Mouse (Mus musculus) c-Kit-positive CD71-negative TER-119-negative erythroid progenitor cells, embryonic 14.5 days (primary cell): Measurements from ENCODE around the gene Taf6.
"Not testable (repeated sequence)": the region's sequence is repeated elsewhere in the genome, so short reads cannot be mapped to it uniquely, and the experiment has no call there.

Experiments
- DNase-seq: peaks from one replicate; pipeline ENCODE4 v3.0.0-alpha.2; 2013; ENCODE audit warnings: low read depth

The Taf6 gene

GRCm38 (mm10) chr5:138186950-138187638 lies at the start of gene Taf6, which contains the start of gene Cnpy4:
Gene Taf6 (minus strand): TSS chr5:138187451.
Gene Cnpy4 (plus strand): TSS chr5:138187485.
- peak; percentile 73 for DNase-seq

- no peak for DNase-seq
Observed at GRCm38 (mm10) chr5:138234224-138234623, 47.0 kb upstream of the Taf6 start.

DNA sequence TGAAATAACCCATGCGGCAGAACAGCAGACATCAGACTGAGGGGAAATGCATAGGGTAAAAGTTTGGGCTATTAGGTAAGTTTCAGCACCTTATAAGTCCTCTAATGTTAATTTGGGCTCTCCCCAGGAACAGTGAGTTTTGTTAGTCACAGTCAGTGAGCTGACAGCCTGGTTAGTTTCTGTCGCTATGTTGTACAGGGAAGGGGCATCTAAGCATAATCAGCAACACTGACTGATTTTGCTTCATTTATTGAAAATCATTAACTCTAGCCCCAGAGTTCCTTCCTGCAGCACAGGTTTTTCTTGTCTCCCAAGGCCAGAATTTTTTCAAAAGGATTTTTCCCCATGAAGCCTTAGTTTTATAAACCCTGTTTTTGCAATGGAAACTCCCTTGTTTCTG lies 46.5 kb upstream of the Taf6 start:
- DNase-seq, result no peak

DNA sequence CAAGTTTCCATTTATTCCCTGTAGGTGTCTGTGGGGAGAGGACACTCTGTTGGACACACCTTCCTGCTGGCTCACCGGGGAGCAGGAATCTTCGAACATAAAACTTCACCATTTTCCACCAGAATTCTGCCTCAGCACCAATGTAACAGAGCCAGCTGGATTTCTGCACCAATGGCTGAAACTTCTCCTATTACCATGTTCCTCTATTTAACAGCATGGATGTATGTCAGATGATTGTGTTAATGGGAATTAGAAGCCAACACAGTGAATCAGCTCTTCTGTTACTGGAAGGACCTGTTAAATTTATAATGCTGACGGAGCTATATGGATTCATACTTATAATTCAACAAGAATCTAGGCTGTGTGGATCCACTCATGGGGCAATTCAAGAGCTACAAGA lies 42.3 kb upstream of the Taf6 start:
- DNase-seq, result no peak

DNA sequence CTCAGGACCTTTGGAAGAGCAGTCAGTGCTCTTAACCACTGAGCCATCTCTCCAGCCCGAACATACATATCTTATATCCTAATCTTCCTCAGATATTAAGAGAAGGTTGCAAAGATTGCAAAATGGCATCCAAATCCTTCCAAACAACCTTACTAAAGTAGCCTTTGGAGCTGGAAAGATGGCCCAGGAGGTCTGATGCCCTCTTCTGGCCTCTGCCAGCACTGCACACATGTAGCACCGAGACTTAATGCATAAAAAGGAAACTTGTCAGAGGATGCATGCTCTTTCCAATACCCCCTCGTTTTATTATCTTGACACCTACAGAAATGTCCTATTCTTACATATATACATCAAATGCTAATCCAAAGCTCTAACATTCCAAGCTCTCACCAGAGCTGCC lies 40.8 kb upstream of the Taf6 start:
- peak; percentile 44 for DNase-seq

DNA sequence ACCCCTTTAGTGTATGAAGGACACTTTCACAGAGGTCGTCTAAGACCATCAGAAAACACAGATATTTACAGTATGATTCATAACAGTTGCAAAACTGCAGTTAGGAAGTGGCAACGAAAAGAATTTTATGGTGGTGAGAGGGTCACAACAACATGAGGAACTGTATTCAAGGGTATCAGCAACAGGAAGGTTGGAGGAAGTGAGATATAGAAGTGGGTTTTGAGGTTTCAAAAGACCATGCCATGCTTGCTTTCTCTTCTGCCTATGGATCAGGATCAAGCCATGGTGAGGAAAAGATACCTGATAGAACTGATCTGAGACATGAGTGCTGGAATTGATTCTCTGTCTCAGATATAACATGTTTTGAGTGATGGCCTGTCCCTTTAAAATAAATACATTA lies 40.1 kb upstream of the Taf6 start:
- peak; percentile 71 for DNase-seq

DNA sequence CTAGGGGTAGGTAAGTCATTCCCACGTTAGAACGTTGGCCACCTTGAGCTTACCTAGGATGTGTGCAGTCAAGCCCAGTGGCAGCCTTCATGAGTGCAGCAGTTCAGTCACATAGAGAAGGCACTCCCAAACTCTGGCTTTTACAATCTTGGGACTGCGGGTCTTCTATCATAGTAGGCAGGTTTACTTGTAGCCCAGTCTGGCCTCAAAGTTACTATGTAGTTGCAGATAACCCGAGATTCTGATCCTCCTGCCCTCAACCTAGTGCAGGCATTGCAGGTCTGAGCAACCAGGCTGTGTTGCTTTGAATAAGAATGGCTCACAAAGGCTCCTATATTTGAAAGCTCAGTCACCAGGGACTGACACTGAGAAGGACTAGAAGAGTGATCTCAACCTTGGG lies 39.2 kb upstream of the Taf6 start:
- no peak for DNase-seq

GRCm38 (mm10) chr5:138225700-138226099 lies 38.4 kb upstream of the Taf6 start, which contains the start of gene Nxpe5:
Gene Nxpe5 (plus strand): TSS chr5:138225898.
- no peak for DNase-seq

DNA sequence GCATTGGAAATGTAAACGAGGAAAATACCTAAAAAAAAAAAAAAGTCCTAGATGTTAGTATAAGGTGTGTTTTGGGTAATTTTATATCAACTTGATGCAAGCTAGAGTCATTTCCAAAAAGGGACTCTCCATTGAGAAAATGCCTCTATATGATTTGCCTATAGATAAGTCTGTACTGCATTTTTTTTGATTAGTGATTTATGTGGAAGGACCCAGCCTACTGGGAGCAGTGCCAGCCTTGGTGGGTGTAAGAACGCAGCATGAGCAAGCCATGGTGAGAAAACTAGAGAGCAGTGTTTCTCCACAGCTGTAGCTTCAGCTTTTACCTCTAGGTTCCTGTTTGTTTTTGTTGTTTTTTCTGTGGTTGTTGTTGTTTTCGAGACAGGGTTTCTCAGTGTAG lies 36.0 kb upstream of the Taf6 start:
- no peak for DNase-seq

GRCm38 (mm10) chr5:138222111-138222510 lies 34.9 kb upstream of the Taf6 start:
- DNase-seq, result peak; percentile 91

GRCm38 (mm10) chr5:138219864-138220263 lies 32.6 kb upstream of the Taf6 start:
- DNase-seq, result no peak

DNA sequence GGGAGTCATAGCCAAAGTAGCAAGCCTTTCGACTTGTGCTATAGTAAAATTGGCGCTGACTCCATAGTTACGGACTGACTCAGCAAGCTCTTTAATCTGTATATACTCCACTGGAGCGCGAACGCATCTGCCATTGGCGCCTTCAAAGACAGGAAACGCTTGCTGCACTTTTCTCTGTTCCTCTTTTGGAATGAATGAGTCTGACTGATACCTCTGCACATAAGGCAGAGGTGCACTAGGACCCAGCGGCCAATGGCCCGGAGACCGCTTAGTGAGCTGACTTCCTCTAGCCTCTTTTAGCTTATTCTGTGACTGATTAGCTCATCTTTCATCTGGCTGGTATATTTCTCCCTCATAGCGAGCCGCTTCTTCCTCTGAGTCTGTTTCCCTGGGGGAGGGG lies 29.4 kb upstream of the Taf6 start:
- DNase-seq, result not testable (repeated sequence)

- no peak for DNase-seq
Observed at GRCm38 (mm10) chr5:138207873-138208272, 20.6 kb upstream of the Taf6 start.

GRCm38 (mm10) chr5:138207253-138207652 lies 20.0 kb upstream of the Taf6 start:
- DNase-seq, result no peak

DNA sequence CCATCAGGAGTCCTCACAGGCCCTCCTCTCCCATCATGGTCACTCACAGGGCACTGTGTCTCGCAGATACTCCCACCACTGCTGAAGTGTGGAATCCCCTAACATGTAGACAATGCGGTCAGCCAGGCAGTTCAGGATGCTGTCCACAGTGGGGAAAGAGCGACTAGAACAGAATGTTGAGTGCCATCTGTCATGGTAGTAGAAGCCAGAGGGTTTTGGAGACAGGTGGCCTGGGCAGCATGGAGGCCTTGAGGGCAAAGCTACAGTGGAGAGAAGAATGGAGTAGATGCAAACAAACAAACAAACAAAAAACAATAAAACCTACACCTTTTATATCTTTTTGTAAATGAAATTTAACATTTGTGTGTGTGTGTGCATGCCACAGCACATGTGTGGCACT lies 14.8 kb upstream of the Taf6 start:
- DNase-seq, result no peak

DNA sequence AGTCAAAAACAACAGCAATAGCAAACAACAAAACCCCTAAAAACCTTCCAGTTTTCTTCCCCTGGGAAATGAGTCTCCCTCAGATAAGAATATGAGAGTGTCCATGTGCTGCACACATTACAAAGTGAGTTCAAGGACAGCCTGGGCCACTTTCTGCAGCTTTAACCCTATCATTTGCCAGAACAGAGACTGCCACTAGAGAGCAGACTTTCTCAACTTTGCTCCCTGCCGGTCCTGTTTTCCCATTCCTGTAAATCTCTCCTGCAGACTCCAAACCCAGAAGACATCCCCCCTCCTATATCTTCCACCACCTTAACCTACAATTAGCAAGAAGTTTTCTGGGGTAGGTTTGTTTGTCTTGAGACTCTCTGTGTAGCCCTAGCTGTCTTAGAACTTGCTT lies 12.3 kb upstream of the Taf6 start:
- DNase-seq, result no peak

- DNase-seq, result no peak
Observed at GRCm38 (mm10) chr5:138195463-138195862, 8.2 kb upstream of the Taf6 start.

DNA sequence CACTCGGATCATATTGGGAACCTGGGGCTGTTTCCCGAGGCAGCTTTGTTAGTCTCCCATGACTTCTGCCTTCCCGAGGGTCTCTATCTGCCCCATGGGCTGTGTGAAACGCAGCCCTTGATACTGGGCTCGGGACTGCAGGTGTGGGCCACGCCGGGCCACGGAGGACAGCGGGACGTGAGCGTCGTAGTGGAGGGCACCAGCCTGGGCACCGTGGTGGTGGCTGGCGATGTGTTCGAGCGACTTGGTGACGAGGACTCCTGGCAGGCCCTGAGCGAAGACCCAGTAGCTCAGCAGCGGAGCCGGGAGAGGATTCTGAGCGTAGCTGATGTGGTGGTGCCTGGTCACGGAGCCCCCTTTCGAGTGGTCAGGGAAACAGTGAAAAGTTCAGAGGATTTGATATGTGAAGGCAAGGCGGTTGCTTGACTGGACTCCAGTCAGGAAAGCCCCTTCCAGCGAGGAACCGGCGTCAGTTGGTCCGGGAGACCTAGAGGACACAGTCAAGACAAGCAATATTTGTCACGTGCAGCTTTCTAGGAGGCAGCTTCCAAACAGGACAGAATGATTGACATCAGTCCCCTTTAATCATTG lies 7.6 kb upstream of the Taf6 start:
- DNase-seq, result no peak

GRCm38 (mm10) chr5:138193771-138194727 lies 6.8 kb upstream of the Taf6 start, which contains the start of gene Mblac1:
Gene Mblac1 (plus strand): TSS chr5:138194314.
- peak; percentile 80 for DNase-seq

DNA sequence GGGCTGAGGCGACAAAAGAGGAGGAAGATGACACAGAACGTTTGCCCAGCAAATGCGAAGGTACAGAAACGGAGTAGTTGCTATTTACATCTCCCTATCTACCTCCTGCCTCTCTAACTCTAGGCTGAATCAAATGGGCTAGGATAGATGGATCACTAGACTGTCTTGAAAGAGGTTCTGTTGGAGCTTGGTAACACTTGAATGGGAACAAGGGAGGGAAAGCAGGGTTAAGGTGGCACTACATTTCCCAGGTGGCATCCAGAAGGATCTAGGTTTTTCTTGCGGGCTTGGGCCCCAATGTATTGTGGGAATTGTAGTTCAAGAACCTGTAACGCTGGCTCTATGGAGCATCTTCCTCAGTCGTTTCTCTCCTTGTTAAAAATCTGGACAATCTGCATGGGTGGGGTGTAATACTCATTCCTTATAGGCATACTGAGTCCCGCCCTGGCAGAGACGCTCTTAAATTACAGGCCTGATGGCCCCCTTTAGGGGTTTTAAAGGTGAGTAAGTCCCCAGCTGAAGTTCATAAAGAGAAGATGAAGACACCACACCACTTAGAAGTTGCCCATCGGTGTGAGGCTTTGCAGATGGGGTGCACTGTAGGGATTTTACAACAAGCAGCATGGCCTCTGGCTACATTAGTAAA lies 533 bp upstream of the Taf6 start:
- peak; percentile 66 for DNase-seq

- no peak for DNase-seq
Observed at GRCm38 (mm10) chr5:138173217-138173616, 14.0 kb downstream of the Taf6 start.
